Mouse (Mus musculus) embryo, embryonic 10.5 days (tissue): Measurements from ENCODE around the gene Serpina11.
"Not testable (repeated sequence)": the region's sequence is repeated elsewhere in the genome, so short reads cannot be mapped to it uniquely, and the experiment has no call there.

Experiments used
- DNase-seq: peaks from one replicate; pipeline ENCODE4 v3.0.0-alpha.2; 2015; ENCODE audit warnings: low spot score

Serpina11 gene

DNA sequence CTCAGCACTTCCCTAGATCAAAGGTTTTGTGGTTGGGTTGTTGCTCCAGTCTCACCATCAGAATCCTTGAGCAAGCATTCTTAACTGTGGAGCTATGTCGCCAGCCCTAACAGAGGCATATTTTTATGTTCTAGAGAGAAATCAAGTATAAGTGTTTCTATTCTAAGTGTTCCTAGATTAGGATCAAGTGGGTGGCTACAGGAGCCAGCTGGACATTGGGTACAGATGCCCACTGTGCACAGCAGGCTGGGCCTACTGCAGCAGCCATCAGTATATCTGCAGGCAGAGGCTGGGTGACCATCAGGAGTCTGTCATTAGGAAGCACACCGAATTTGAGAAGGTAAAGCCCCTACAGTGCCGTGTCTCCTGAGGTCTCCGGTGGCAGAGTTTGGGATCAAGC, 18.7 kb downstream of the Serpina11 start:
- DNase-seq, result no peak

DNA sequence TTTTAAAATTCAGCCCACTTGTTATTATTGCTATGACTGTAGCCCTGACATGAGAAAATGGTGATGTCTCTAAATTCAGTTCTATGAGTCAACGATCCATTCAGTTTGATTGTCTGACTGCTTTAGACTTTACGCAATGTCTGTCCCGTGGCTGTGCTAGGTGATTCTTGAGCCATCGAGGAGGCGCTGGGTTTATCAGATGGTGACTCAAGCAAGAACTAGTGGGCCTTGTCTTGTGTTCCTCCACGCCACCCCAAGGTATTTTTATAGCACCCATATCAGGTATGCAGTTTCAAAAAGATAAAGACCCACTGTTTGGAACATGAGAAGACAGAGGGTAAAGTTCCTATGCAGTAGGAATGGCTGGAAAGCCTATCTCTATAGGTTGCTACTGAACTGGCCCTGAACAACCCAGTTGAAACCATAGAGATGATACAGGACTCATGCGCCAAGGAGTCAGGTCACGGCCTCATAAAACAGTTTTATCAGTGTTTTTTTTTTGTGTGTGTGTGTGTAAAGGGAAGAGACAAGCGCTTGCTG, 20.1 kb downstream of the Serpina11 start:
- DNase-seq, result no peak

DNA sequence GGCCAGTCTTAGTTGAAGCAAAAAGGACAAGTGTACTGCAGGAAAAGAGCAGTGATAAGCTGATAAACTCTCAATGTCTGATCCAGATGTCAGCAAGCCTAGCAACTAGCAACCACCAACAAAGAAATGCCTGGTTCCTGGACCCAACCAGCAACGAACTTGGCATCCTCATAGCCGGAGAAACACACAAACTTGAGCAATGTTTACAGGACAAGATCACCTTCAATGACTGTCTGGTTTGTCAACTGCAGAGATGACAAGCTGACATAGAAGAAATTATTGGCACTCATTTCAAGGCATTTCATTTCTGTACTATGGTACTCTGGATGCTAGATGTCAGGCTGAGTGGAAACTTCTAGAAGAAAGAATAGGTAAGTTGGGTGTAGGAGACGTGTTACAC, 23.0 kb downstream of the Serpina11 start:
- DNase-seq, result no peak

DNA sequence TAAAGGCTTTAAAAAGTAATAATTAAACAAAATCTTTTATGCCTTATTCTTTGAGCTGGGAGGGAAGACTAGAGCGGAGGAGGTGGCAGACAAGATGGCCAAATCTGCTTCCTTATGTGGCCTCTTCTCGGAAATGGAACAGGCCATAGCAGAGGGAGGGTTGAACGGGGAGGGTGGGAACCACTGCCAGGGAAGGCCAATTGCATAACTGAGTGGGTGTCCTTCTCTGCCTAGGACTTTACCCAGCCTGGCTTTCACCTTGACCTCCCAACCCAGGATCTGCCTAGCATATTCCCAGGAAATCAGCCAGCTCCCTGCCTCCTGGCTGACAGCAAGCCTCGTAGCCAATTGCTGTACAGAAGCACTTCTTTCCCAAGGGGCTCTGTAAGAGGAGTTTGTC, 26.5 kb downstream of the Serpina11 start:
- no peak for DNase-seq

DNA sequence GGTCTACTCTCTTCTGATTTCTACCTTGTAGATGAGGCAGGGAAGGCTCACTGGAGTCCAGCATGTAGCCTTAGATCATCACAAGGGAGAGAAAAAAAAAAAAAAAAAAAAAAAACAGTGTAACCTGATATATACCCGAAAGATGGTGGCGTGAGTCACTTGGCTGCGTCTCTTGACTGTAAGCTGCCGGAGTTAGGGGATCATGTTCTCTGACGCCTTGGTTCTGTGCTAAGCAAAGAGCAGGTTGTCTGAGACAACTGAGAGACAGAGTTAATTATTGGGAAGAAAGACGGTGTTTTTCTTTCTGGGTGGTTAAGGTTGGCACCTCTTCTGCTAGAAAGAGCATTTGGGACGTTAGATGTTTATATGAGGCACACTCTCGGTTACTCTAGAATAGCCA, 26.9 kb downstream of the Serpina11 start:
- no peak for DNase-seq

DNA sequence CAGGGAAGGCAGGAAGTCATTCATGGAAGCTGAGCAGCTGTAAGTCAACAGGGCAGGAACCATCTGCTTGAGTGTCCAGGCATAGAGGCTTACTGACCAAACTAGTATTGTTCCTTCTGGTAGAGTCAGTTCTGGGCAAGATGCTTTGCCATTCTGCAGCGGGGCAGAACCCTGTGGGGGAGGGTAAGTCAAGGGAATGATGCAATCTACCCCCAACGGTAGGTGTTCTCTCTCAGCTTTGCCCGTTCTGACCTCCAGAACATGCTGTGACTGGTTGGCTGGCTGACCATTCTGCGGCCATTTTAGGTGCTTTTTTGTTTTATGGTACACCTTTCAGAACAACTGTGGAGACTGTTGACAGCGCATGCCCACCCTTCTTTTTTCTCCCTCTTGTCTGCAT, 27.4 kb downstream of the Serpina11 start:
- DNase-seq, result no peak

DNA sequence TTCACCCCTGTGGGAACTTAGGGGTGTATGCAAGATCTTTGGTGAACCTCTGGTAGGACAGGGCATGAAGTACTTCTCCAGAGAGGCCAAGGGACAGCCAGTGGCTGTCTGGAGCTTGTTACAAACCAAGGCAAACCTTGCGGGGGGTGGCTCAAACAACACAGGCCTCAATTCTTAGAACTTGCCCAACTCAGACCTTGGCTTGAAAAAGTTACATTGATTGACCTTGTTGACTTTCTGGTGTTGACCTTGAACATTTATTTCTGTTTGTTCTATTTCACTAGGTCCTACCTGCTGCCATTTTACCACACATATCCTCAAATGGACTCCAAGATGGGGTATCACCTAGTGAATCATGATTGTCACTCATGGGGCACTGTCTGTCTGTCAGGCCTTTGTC, 28.0 kb downstream of the Serpina11 start:
- no peak for DNase-seq

DNA sequence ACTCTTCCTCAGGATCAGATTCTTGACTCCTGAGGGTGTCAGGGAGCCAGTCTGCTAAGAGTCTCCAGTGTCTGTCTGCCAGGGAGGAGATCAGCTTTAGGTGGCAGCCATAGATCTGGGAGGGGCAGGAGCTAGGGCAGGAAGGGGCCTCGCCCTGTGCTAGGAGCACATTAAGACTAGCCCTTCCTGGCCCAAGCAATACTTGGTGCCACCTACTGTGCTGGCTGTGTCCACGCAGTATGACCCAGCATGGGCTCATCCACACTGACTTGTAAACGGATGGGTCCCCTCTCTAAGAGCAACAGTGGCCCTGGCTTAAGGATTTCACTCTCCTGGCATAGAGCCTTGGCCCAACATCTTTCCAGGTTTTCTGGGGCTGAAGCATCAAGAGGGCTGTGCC, 31.0 kb downstream of the Serpina11 start, which contains the start of gene Serpina1e:
Gene Serpina1e (minus strand): TSS at position 178 of the 400 bp plus-strand sequence.
- DNase-seq, result no peak

DNA sequence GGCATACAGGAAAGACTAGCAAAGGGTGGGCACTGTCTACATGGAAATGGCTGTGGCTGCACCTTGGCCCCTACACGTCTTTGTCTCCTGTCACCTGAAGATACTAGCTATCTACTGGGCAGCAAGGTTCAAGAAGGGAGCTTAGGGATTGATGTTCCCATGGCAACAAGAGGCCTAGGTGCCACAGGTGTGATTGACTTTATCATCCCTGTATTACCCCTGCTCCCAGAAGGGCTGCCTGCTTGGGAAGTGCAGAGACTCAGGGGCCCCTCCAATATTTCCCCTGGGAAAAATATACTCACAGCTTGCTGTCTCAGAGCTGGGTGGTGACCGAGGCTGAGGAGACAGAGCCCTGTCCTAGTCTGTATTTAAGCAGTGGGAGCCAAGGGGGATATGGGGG, 33.2 kb downstream of the Serpina11 start:
- DNase-seq, result not testable (repeated sequence)

DNA sequence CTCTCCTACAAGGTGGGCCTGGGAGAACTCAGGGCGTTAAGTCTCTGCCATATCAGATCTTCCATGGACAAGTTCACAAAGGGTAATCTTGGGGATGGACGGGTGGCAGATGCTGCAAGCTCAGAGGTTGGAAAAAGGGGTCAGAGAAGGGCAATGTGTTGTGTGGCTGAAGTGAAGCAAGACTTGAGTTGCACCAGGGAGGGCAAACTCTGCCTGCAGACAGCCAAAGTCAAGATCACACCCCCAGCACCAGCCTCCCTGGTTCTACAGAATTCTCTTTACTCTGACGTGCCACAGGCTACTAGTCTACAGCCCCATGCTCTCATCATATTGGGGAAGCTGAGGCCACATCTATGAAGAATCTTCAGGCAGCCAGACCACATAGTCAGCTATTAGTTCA, 36.8 kb downstream of the Serpina11 start:
- not testable (repeated sequence) for DNase-seq

DNA sequence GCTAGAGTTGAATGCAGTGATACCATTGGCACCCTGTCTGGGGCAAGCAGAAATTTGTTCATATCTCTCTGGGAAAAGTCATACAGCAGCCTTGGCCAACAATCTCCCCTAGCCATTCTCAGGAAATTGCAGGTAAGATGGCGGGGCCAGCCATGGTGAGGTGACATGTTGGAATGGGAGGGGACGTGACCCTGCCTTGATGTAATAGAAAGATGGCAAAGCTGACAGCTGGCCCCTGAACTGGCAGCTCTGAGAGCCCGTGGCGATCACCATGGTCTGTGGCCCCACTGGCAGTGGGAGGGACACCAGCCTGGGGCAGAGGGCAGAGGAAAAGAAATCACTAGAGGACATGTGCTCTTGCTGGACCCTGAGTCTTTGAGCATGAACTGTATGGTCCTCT, 43.5 kb downstream of the Serpina11 start:
- no peak for DNase-seq
